Mouse (Mus musculus) kidney, postnatal 0 days (tissue): ENCODE measurements at regions not wholly inside any gene's neighbourhood (a gene's known extent, or its start where the extent isn't known, plus 50 kb on each side); places are given as distances from the start of the nearest gene placed in this dataset.
A peak's percentile ranks its signal among the peaks of the same experiment; 100 is the strongest.

Experiments
- ATAC-seq: fragments of 200-750 bp; cut with Nextera tagmentation; replicated peaks from 2 replicates; pipeline ENCODE4 v1.8.0; 2017; ENCODE audit warnings: low read depth, moderate number of reproducible peaks, moderate TSS enrichment, moderate library complexity; ENCODE audit not compliant: low FRiP score
- DNase-seq: peaks from one replicate; pipeline ENCODE4 v3.0.0-alpha.2; 2016; ENCODE audit warnings: low spot score
- H3K27ac ChIP-seq: fragments of 300-500 bp; sonication (generic); 2 replicates; pipeline ENCODE4 v1.5.1; 2014; ENCODE audit warnings: mild to moderate bottlenecking
- H3K27me3 ChIP-seq: fragments of 300-500 bp; sonication (generic); 2 replicates; pipeline ENCODE4 v1.6.1; 2014; ENCODE audit warnings: low read length, mixed read lengths; ENCODE audit not compliant: insufficient read depth
- H3K36me3 ChIP-seq: fragments of 300-500 bp; sonication (generic); 2 replicates; pipeline ENCODE4 v1.6.1; 2014; ENCODE audit warnings: low read length, mixed read lengths; ENCODE audit not compliant: insufficient read depth
- H3K4me1 ChIP-seq: fragments of 300-500 bp; sonication (generic); replicated peaks from 2 replicates; pipeline ENCODE4 v1.6.1; 2014; ENCODE audit warnings: antibody characterized with exemption, low read length, mixed read lengths; ENCODE audit not compliant: insufficient read depth
- H3K4me2 ChIP-seq: fragments of 300-500 bp; sonication (generic); 2 replicates; pipeline ENCODE4 v1.6.1; 2014; ENCODE audit warnings: mild to moderate bottlenecking, low read length, moderate library complexity, mixed read lengths
- H3K4me3 ChIP-seq: fragments of 300-500 bp; sonication (generic); replicated peaks from 2 replicates; pipeline ENCODE4 v1.5.1; 2014; ENCODE audit warnings: low read depth, low read length
- H3K9ac ChIP-seq: fragments of 300-500 bp; sonication (generic); 2 replicates; pipeline ENCODE4 v1.6.1; 2014; ENCODE audit warnings: low read depth, low read length
- H3K9me3 ChIP-seq: fragments of 300-500 bp; sonication (generic); replicated peaks from 2 replicates; pipeline ENCODE4 v1.6.1; 2016; ENCODE audit warnings: low read length, inconsistent platforms, mixed read lengths
- CTCF ChIP-seq: IDR thresholded peaks from 2 replicates; pipeline ENCODE4 v1.5.1; 2016; ENCODE audit warnings: antibody characterized with exemption, low read depth, mild to moderate bottlenecking, moderate library complexity
- WGBS: fragments of 180-500 bp; shearing (Covaris S2); extraction: QIAGEN DNeasy Blood & Tissue Kit; methylation state at CpG from one replicate; pipeline ENCODE4 v1.1.7; 2014; 5-methylcytosine and 5-hydroxymethylcytosine counted together

GRCm38 (mm10) chrX:107577501-107577900 is 90.3 kb upstream of the Tbx22 start:
- DNase-seq, result peak; percentile 11
- Histone ChIP-seq H3K9me3 (no peaks in the 10 kb centered on the region), H3K27me3 (no peaks in the 10 kb centered on the region), H3K4me1 (no peaks in the 10 kb centered on the region), H3K4me3 (no peak overlapping the region), H3K36me3 (no peaks in the 10 kb centered on the region), H3K4me2 (no peak overlapping the region), H3K27ac (no peak overlapping the region), H3K9ac (no peak overlapping the region)
- no peak for ATAC-seq
- TF ChIP-seq CTCF, result peak; percentile 53
- 18% methylated on average over 5 of the region's 5 CpGs for WGBS
